Mouse (Mus musculus) spleen, postnatal 36 days (tissue): ENCODE results near the gene Vmn1r28.
"Not testable (repeated sequence)": the region's sequence is repeated elsewhere in the genome, so short reads cannot be mapped to it uniquely, and the experiment has no call there.

Experiments
- DNase-seq, 2 experiments: peaks; one replicate each; pipeline ENCODE4 v3.0.0; 2022; ENCODE audit warnings: low spot score in 2 of 2, mixed read lengths in 1 of 2

The Vmn1r28 gene

DNA sequence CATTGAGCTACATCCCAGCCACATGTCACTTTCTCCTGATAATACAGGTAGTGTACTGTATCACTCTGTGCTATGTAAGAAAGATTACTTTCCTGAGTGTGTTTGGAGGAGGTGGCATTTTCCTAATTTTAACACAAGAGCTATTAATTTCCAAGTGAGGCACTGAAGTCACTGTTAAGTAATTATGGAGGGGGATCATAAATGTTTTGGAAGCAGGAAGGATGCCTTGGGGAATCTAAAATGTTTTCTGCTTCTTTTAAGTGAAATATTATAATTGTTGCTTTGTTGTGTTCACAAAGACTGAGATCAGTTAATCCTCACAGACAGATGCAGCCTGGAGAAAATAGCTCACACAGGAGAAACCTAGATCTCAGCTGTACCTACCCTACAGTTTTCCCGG, at the start of gene Vmn1r28:
Gene Vmn1r28 (plus strand): TSS at position 301 of the 400 bp plus-strand sequence.
- DNase-seq, result no peak

- no peak for DNase-seq
These were observed 45.7 kb upstream of the Vmn1r28 start for GRCm38 (mm10) chr6:58216119-58216518.

- DNase-seq, result no peak
These were observed 43.1 kb upstream of the Vmn1r28 start, which contains the start of gene Vmn1r27 for GRCm38 (mm10) chr6:58218721-58219120. Gene Vmn1r27, minus strand, starts transcription at chr6:58218821.

GRCm38 (mm10) chr6:58279661-58280060, 17.8 kb downstream of the Vmn1r28 start:
- not testable (repeated sequence) for DNase-seq

DNA sequence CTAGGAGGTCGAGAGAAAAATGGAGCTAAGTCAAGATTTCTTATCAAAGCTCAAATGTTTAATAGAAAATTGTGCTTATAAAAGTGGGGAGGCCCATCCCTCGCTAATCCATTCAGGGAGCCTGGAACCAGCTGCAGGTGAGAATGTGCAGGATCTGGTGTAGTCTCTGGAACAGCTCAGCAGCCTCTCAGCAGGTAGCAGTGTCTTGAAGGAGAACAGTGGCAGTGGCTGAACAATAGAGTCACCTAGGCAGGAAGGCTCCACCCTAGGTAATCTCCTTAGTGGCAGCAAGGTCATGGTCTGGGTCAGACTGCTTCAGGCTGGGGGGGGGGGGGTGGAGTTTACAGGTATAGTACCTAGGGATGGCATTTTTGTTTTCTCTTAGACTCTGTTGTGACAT, 30.4 kb downstream of the Vmn1r28 start:
- no peak for DNase-seq

DNA sequence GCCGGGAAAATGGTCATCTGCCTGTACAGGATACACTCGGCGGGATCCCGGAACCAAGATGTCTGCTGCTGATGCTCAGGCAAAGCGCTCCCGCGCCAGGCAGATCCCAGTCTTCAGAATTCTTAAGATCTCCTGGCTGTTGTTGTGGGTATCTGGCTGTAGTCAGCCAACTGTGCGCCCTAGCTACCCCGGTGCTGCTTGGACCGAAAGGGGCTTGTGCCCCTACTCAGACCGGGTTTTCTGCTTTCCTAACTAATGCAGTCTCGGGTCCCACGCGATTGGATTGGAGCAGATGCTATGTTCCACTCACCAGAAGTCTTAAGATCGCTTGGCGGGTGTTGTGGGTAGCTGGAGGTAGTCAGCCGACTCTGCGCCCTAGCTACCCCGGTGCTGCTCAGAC, 36.7 kb downstream of the Vmn1r28 start:
- DNase-seq, result not testable (repeated sequence)

GRCm38 (mm10) chr6:58301249-58301648, 39.4 kb downstream of the Vmn1r28 start, which contains the start of gene Vmn1r29:
Gene Vmn1r29, plus strand, starts transcription at chr6:58301549.
- no peak for DNase-seq
